Comparison of ENCODE assay signal across 8 mouse cellular contexts in the genomic region with DNA sequence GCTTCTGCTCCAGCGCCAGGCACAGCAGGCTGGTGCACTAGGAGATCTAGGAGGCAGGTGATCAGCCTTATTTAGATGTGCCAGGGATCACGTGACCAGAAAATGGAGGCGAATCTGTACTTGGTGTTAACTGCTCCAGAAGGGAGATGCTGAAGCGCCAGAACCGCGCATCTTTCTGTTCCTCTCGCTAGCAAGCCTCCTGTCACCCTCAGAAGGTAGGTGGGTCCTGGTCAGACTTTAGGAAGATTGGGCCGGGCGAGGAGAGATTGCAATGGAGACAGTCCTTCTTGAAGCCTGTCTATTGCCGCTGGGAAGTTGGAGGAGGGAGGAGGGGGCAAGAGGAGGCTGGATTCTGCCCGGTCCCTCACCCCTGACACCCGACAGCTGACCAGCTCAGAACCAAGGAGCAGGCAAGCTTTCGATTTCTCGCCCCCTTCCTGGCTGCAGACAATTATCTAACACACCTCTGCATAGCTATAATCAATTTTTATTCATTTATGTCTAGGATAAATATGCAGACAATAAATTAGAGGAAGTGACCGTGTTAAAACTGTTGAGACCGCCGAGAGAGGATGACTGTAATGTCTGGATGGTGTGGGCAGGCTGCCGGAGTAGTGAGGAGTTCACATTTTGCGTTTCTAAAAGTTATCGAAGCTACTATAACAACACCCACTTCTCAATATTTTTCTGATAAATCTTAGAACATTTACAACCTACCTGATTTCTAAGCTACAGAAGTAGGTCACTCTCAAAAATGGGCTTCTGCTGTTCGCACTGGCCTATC.
DNase-seq lines count a peak whose midpoint lies in the region; ATAC-seq and TF ChIP-seq lines count a peak whose summit lies in the region.

No protein-coding gene starts in this region.

- DNase-seq in R1 (ENCODE audit: low read depth, low spot score) = peak; percentile 86
- DNase-seq in cerebellum, adult 2 months = peak; percentile 89 to 90
- peak; percentile 37 for DNase-seq in forelimb bud, embryonic 11.5 days (ENCODE audit: low read depth, low spot score)
- peak; percentile 8 for DNase-seq in kidney, adult 11 months
- DNase-seq in left cerebral cortex, postnatal 36 days (ENCODE audit: low spot score in 2 of 2) = peak; percentile 77 to 81
- no peak for DNase-seq in spleen, adult 12 weeks (ENCODE audit: low spot score)
- DNase-seq in c-Kit-positive CD71-positive TER-119-positive erythroid progenitor cells, embryonic 14.5 days (ENCODE audit: low spot score) = no peak

- intact Hi-C loops in left cerebral cortex, postnatal 36 days (cut with DNase I) = no loop called here

- peak overlapping the region; percentile 69 for H3K4me2 ChIP-seq in neural tube, embryonic 12.5 days (replicated peaks)

- H3K4me3 ChIP-seq in cerebellum, adult 2 months (replicated peaks; ENCODE audit: insufficient read depth, low read depth, low read length) = peak overlapping the region; percentile 100
- peak overlapping the region; percentile 42 for H3K4me3 ChIP-seq in neural tube, embryonic 12.5 days

- TF ChIP-seq POLR2A in cerebellum, adult 2 months (IDR thresholded peaks at IDR 0.05; ENCODE audit: borderline replicate concordance, insufficient read depth, low read length) = peak; percentile 78; the same call in 1 of the 2 replicates

- H3K9me3 ChIP-seq in neural tube, embryonic 12.5 days = no peaks in the 10 kb centered on the region

- peak overlapping the region; percentile 41; the same call in 1 of the 2 replicates for H3K9ac ChIP-seq in neural tube, embryonic 12.5 days

- H3K4me1 ChIP-seq in cerebellum, adult 2 months (ENCODE audit: control insufficient read depth, insufficient read depth, low read length) = peaks cover 7% of the 10 kb centered on the region; the same call in 1 of the 2 replicates
- H3K4me1 ChIP-seq in neural tube, embryonic 12.5 days = peaks cover 4% of the 10 kb centered on the region; the same call in 1 of the 2 replicates

- ATAC-seq in neural tube, embryonic 12.5 days (ENCODE audit: low FRiP score, low read depth) = peak; percentile 94

- no peaks in the 10 kb centered on the region for H3K36me3 ChIP-seq in neural tube, embryonic 12.5 days

- TF ChIP-seq CTCF in cerebellum, adult 2 months (IDR thresholded peaks at IDR 0.05; ENCODE audit: borderline replicate concordance, insufficient read depth, low read depth, low read length) = no peak

- 4% methylated on average over 21 of the region's 21 CpGs for WGBS in cerebellum, adult 2 months
- WGBS in neural tube, embryonic 12.5 days = 8% methylated on average over 21 of the region's 21 CpGs

- peak overlapping the region; percentile 99 for H3K27ac ChIP-seq in cerebellum, adult 2 months (ENCODE audit: insufficient read depth, low read length)
- no peak overlapping the region for H3K27ac ChIP-seq in neural tube, embryonic 12.5 days

- no peaks in the 10 kb centered on the region for H3K27me3 ChIP-seq in cerebellum, adult 2 months (ENCODE audit: control insufficient read depth, insufficient read depth, low read length)
- no peaks in the 10 kb centered on the region for H3K27me3 ChIP-seq in neural tube, embryonic 12.5 days (replicated peaks)

Comparison
In these comparisons a context has a peak if more than half of its experiments do, and no peak if none do; other contexts are left out.
1. DNase-seq: peak in R1 (single experiment), cerebellum, adult 2 months (2 of 2), forelimb bud, embryonic 11.5 days (single experiment), kidney, adult 11 months (single experiment) and left cerebral cortex, postnatal 36 days (2 of 2); none in spleen, adult 12 weeks (single experiment) and c-Kit-positive CD71-positive TER-119-positive erythroid progenitor cells, embryonic 14.5 days (single experiment).